Mouse (Mus musculus) myocyte (in vitro differentiated cells): Measurements from ENCODE around the gene Atp13a5.

Experiments used
- E2F4 ChIP-seq: IDR thresholded peaks from one replicate; pipeline ENCODE4 v1.6.1; 2011; ENCODE audit warnings: mild to moderate bottlenecking, control low read depth, moderate library complexity; ENCODE audit not compliant: insufficient read depth
- MAX ChIP-seq: IDR thresholded peaks from one replicate; pipeline ENCODE4 v1.6.1; 2011; ENCODE audit warnings: low read depth, mild to moderate bottlenecking, control low read depth
- POLR2A ChIP-seq: IDR thresholded peaks from one replicate; pipeline ENCODE4 v1.6.1; 2011; ENCODE audit warnings: low read depth, mild to moderate bottlenecking, control low read depth, moderate library complexity; ENCODE audit not compliant: insufficient read length
- POLR2AphosphoS2 ChIP-seq: IDR thresholded peaks from one replicate; pipeline ENCODE4 v1.6.1; 2011; ENCODE audit warnings: low read depth, control low read depth; ENCODE audit not compliant: insufficient read length
- SRF ChIP-seq: IDR thresholded peaks from one replicate; pipeline ENCODE4 v1.6.1; 2011; ENCODE audit warnings: low read depth; ENCODE audit not compliant: control insufficient read depth, insufficient read length
- TCF12 ChIP-seq: IDR thresholded peaks from one replicate; pipeline ENCODE4 v1.6.1; 2011; ENCODE audit warnings: mild to moderate bottlenecking, control low read depth; ENCODE audit not compliant: poor library complexity, insufficient read depth, severe bottlenecking
- TCF3 ChIP-seq: IDR thresholded peaks from one replicate; pipeline ENCODE4 v1.6.1; 2011; ENCODE audit warnings: low read depth, control low read depth; ENCODE audit not compliant: insufficient read length

GRCm38 (mm10) chr16:29320717-29321116 is 57.8 kb downstream of the Atp13a5 start:
- TF ChIP-seq POLR2AphosphoS2 (no peak), E2F4 (no peak), POLR2A (no peak), MAX (no peak), TCF3 (no peak), TCF12 (no peak), SRF (no peak)
